Mouse (Mus musculus): ENCODE measurements at regions not wholly inside any gene's neighbourhood (a gene's known extent, or its start where the extent isn't known, plus 50 kb on each side); places are given as distances from the start of the nearest gene placed in this dataset.

DNA sequence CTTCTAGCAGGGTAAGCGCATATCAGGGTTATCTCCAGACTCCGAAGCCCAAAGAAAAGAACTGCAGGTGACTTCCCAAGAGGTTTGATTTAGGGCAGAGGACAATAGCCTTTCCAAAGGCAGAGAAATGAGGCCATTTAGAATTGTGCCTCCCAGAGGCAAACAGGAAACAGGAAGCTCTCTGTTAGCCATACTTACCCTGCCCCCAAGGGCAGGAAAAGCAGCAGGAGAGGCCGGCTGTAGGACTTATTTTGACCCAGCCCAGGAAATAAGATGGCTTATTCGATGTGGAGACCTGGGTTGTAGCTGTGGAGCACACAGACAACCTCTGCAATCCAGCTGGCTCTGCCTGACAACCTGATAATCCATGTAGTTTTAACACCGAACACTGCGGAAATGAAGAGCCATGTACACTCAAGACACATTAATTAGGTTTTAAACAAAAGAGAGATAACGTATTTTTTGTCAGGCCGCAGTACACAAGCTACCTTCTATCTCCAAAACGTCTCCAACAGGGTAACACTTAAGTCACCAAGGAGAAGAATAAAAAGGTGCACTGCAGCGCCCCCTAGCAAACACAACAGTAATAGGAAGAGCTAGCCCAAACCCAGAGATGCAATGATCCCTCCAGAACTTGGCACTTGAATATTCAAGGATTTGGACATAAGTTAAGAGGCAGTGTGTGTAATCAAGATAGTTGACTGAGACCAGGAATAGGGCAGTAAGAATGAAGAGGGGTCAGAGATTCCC lies 62.4 kb upstream of the Kdr start:
- no peaks in the 10 kb centered on the region for H3K36me3 ChIP-seq (ENCODE audit: control insufficient read depth, insufficient read depth, low read length, poor library complexity, severe bottlenecking)
- in situ Hi-C loops (cut with MboI; ENCODE audit: low sequenced_read_pairs in 2 of 2, unreplicated experiment in 2 of 2), result no loop called here
- no peak overlapping the region for H3K9ac ChIP-seq (ENCODE audit: insufficient read depth, low read depth, low read length, poor library complexity, severe bottlenecking)
- no peak overlapping the region; the same call in 1 of the 2 replicates for H3K27ac ChIP-seq (ENCODE audit: insufficient read depth, low read depth, low read length, poor library complexity, severe bottlenecking)
- H3K9me3 ChIP-seq (ENCODE audit: control insufficient read depth, insufficient read depth, low read depth, low read length), result no peaks in the 10 kb centered on the region
- H3K4me1 ChIP-seq (ENCODE audit: control insufficient read depth in 2 of 2, insufficient read depth in 2 of 2, low read length in 2 of 2, poor library complexity in 1 of 2), result peaks cover 0 to 2% of the 10 kb centered on the region in 2 experiments; a peak in 1 of 4 replicates
- TF ChIP-seq MAFK (IDR thresholded peaks at IDR 0.05; ENCODE audit: insufficient read depth, low read depth, low read length) (no peak), ZNF384 (IDR thresholded peaks at IDR 0.05; ENCODE audit: low read depth, low read length) (no peak), HCFC1 (IDR thresholded peaks at IDR 0.05; ENCODE audit: borderline replicate concordance, insufficient read depth, low read length) (no peak), ZC3H11A (IDR thresholded peaks at IDR 0.05; ENCODE audit: borderline replicate concordance, low read depth, low read length) (no peak; the same call in 1 of the 2 replicates), CHD2 (IDR thresholded peaks at IDR 0.05; ENCODE audit: low read depth, low read length) (no peak)
- peak; percentile 50 for DNase-seq (ENCODE audit: low read depth, low spot score)
- H3K4me3 ChIP-seq (ENCODE audit: insufficient read depth in 1 of 2, low read depth in 1 of 2, low read length in 2 of 2, poor library complexity in 1 of 2, severe bottlenecking in 1 of 2), result no peak overlapping the region

DNA sequence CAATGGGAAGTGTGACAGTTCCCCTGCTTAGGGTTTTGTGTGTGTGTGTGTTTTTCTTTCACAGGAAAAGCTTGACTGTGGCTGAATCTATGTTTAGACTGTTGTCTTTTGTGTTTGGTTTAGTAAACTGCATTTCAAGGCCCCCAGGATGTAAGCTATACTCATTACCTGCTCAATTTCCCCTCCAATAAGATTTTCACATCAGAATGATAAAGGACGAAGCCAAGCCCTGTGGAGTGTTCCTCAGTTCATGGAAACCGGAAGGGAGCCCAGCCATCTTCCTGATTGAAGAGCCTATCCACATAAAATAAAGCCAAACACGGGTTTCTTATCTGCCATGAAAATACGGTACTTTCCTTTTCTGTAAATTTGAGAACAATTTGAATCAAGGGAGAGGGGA lies 50.5 kb upstream of the Kdr start:
- Histone ChIP-seq H3K9ac (ENCODE audit: insufficient read depth, low read depth, low read length, poor library complexity, severe bottlenecking) (no peak overlapping the region), H3K9me3 (ENCODE audit: control insufficient read depth, insufficient read depth, low read depth, low read length) (no peaks in the 10 kb centered on the region), H3K4me3 (ENCODE audit: insufficient read depth in 1 of 2, low read depth in 1 of 2, low read length in 2 of 2, poor library complexity in 1 of 2, severe bottlenecking in 1 of 2) (no peak overlapping the region), H3K27ac (ENCODE audit: insufficient read depth, low read depth, low read length, poor library complexity, severe bottlenecking) (no peak overlapping the region), H3K36me3 (ENCODE audit: control insufficient read depth, insufficient read depth, low read length, poor library complexity, severe bottlenecking) (no peaks in the 10 kb centered on the region), H3K4me1 (ENCODE audit: control insufficient read depth in 2 of 2, insufficient read depth in 2 of 2, low read length in 2 of 2, poor library complexity in 1 of 2) (0 out of 4 replicates have a peak, but pooled peaks cover 0 to 1% of the 10 kb centered on the region in 2 experiments)
- TF ChIP-seq ZC3H11A (IDR thresholded peaks at IDR 0.05; ENCODE audit: borderline replicate concordance, low read depth, low read length), result no peak
- DNase-seq (ENCODE audit: low read depth, low spot score), result no peak
- in situ Hi-C loops (cut with MboI; ENCODE audit: low sequenced_read_pairs in 2 of 2, unreplicated experiment in 2 of 2), result no loop called here

All from ES-E14 (cell line).